Mouse (Mus musculus) kidney, adult 2 months (tissue): ENCODE data around the gene Cbfa2t3. TPM values are rescaled to one million over a fixed set of nuclear protein-coding genes. Genes with fewer than 3 reads are reported as not detected.

Experiments
- DNase-seq: peaks from one replicate; pipeline ENCODE4 v3.0.0; 2021
- H3K27ac ChIP-seq: fragments of 200-500 bp; 2 replicates; pipeline ENCODE4 v1.5.1; 2012; ENCODE audit warnings: low read depth, low read length, control low read depth, inconsistent platforms; ENCODE audit not compliant: insufficient read depth
- H3K27me3 ChIP-seq: fragments of 200-500 bp; replicated peaks from 2 replicates; pipeline ENCODE4 v1.6.1; 2012; ENCODE audit warnings: mild to moderate bottlenecking, moderate library complexity, low read length, inconsistent platforms; ENCODE audit not compliant: control insufficient read depth, insufficient read depth
- H3K36me3 ChIP-seq: fragments of 200-500 bp; 2 replicates; pipeline ENCODE4 v1.6.1; 2012; ENCODE audit warnings: mild to moderate bottlenecking, moderate library complexity, low read length, inconsistent platforms; ENCODE audit not compliant: control insufficient read depth, insufficient read depth
- H3K4me1 ChIP-seq: fragments of 200-500 bp; 2 replicates; pipeline ENCODE4 v1.6.1; 2011; ENCODE audit warnings: low read length; ENCODE audit not compliant: control insufficient read depth, insufficient read depth
- H3K4me3 ChIP-seq: fragments of 200-500 bp; 2 replicates; pipeline ENCODE4 v1.5.1; 2011; ENCODE audit warnings: mild to moderate bottlenecking, low read depth, low read length, control low read depth; ENCODE audit not compliant: insufficient read depth
- CTCF ChIP-seq: fragments of 200-500 bp; conservative IDR thresholded peaks from 2 replicates; pipeline ENCODE4 v1.5.1; 2011; ENCODE audit warnings: low read depth, mild to moderate bottlenecking, control low read depth, low read length, moderate library complexity, mixed read lengths; ENCODE audit not compliant: insufficient read depth, insufficient read length
- POLR2A ChIP-seq: fragments of 200-500 bp; IDR thresholded peaks from one replicate; pipeline ENCODE4 v1.6.1; 2011; ENCODE audit warnings: low read depth, low read length, control low read depth
- WGBS: fragments of 180-500 bp; shearing (Covaris S2); methylation state at CpG from one replicate; pipeline ENCODE4 v1.1.7; 2018; 5-methylcytosine and 5-hydroxymethylcytosine counted together
- polyA plus RNA-seq: library from polyadenylated mRNA; depleted of rRNA; stranded (reverse); fragments of >200 nt; gene quantifications from 2 replicates; pipeline ENCODE4 v1.2.3, GENCODE M21; 2012

The Cbfa2t3 gene
- polyA plus RNA-seq, 1 experiment = 6.7 TPM

DNA sequence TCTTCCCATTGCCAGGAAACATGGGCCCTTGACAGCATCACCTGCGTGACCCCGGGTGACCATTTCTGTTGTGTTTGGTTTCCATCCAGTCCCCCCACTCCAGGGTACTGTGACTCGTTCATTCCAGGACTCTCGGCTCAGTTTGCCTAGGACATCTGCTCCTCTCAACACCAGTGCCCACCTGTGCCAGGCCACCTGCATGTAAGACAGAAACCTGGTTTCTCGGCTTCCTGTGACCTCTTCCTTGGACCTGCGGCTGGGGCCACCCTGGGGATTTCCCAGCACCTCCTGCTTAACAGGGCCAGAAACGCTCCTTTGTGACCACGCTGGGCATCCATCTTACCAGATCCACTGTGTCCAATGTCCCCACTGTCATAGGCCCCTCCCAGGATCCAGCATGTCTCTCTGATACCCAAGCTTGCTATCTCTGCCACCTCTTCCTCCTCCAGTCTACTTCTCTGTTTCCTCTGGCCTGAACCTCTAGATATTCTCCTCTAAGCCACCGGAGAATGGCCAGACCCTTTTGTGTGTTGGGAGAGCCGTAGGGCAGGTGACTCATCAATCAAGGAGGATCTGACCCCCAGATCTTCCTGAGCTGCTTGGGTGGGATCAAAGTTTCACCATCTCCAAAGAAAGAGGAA, 19.1 kb upstream of the Cbfa2t3 start:
- Histone ChIP-seq H3K36me3 (no peaks in the 10 kb centered on the region), H3K4me1 (no peaks in the 10 kb centered on the region), H3K27me3 (no peaks in the 10 kb centered on the region), H3K4me3 (no peak overlapping the region), H3K27ac (no peak overlapping the region)
- WGBS = 77% methylated on average over 10 of the region's 10 CpGs
- TF ChIP-seq POLR2A = no peak
- TF ChIP-seq CTCF = no peak
- DNase-seq = no peak

DNA sequence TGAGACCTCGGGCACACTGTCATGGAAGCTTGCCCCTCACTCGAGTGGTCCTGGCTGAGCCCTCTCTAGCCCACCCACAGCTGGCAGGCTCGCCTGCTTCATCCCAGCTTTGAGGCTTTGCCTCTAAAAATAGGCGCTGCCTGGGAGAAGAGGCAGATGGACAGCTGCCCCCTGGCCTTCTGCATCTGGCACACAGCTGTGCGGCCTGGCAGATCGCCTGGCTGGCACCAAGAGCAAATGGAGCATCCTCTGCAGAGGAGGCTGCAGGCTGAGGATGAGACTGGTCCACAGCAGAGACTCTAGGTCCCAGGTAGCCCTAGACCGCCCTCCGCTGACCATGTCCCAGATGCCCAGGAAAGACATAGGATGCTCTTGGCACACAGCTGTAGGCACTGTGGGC, 17.7 kb upstream of the Cbfa2t3 start:
- Histone ChIP-seq H3K4me3 (no peak overlapping the region), H3K27ac (no peak overlapping the region), H3K36me3 (no peaks in the 10 kb centered on the region), H3K4me1 (no peaks in the 10 kb centered on the region), H3K27me3 (no peaks in the 10 kb centered on the region)
- TF ChIP-seq CTCF = no peak
- no peak for TF ChIP-seq POLR2A
- WGBS = 87% methylated on average over 8 of the region's 8 CpGs
- no peak for DNase-seq

DNA sequence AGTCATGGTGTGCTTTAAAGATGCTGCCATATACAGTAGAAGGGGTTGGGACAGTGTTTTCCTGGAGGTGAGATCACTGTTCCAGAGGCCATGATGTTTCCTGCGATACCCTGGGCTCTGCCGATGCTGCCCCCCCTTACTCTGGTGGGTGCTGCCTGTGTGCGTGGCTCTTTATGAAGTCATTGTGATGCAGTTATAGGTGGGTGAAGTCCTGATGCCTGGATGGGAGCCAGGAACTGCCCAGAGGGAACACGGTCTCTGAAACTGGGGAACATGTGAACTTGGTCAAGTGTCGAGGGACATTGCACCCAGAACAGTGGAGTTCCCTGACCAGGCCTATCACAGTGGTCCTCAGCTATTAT, 14.2 kb upstream of the Cbfa2t3 start:
- Histone ChIP-seq H3K27me3 (no peaks in the 10 kb centered on the region), H3K4me1 (no peaks in the 10 kb centered on the region), H3K36me3 (no peaks in the 10 kb centered on the region), H3K27ac (no peak overlapping the region), H3K4me3 (no peak overlapping the region)
- no peak for TF ChIP-seq POLR2A
- no peak for TF ChIP-seq CTCF
- WGBS = 84% methylated on average over 5 of the region's 5 CpGs
- DNase-seq = no peak

DNA sequence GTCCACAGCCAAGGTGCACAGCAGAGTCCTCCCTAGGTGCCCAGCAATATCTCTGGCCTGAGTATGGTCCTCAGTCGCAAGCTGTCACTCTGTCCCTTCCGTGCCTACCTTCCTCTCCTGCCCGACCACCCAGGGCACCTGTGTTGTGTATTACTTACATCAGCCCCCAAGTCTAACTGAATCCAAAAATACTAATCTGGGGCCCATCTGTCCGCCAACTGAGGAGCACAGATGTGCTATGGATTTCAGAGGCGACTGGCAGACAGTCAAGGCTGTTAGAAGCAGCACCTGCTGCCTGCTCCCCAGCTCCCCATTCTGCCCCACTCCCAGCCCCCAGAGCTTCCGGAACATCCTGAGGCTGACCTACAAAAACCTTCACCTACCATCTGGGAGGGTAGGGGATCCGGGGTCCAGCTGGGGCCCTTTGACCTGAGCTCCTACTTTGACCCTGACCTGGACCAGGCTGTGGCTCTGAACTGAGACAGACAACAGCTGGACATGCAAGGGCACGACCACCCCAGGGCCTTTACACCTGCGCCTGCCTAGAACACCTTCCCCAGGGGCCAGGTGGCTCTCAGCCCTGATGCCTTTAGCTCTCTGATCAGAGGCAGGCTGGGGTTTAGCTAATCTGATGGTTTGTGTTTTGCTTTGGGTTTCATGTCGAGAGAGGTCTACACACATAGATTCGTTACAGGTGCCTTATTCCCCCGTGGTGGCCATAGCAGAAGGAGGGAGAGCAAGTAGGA, 13.7 kb upstream of the Cbfa2t3 start:
- no peaks in the 10 kb centered on the region for H3K4me1 ChIP-seq
- H3K4me3 ChIP-seq = no peak overlapping the region
- 78% methylated on average over 12 of the region's 12 CpGs for WGBS
- DNase-seq = no peak
- H3K27me3 ChIP-seq = no peaks in the 10 kb centered on the region
- TF ChIP-seq POLR2A = no peak
- H3K36me3 ChIP-seq = no peaks in the 10 kb centered on the region
- peak overlapping the region; percentile 34 for H3K27ac ChIP-seq

DNA sequence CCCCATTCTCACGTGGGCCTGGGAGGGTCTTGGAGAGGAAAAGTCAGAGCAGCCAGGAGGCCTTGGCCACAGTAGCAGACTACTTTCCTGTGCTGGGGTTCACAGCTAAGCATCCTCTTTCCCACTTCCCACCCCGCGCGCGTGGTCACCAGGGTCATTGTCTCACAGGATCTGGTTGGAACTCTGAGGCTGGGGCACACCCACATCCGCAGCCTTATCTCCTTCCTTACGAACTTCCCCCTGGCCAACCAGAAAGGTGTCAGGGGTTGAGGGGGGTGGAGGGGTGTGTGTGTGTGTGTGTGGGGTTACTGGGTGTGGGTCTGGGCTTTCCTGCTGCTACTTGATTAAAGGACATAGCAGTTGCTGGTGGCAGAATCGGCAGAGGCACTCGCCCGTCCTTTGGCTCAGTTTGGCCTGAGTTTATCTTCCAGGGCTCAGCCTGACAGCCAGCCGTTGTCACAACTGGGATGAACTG, 13.0 kb upstream of the Cbfa2t3 start:
- 55% methylated on average over 11 of the region's 11 CpGs for WGBS
- peak; percentile 88 for DNase-seq
- H3K4me1 ChIP-seq = no peaks in the 10 kb centered on the region
- H3K4me3 ChIP-seq = no peak overlapping the region
- TF ChIP-seq POLR2A (no peak), CTCF (no peak)
- no peaks in the 10 kb centered on the region for H3K36me3 ChIP-seq
- peak overlapping the region; percentile 34 for H3K27ac ChIP-seq
- H3K27me3 ChIP-seq = no peaks in the 10 kb centered on the region

DNA sequence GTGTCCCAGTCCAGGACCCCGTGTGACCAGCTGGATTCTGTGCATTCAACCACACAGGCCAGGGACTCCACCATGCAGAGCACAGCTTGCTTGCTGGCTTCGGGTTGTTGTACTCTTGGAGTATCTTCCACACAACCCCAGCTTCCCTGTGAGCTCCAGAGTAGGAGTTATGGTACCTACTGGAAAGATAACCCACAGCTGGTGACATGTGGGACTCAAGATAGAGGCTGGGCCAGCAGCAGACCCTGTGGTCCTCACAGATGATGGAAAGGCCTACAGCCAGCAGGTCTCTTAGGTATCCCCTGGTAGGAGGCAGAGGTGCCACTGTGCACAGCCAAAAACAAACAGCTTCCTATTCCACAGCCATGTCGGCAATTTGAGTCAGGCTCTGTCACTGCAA, 12.6 kb upstream of the Cbfa2t3 start:
- Histone ChIP-seq H3K4me1 (no peaks in the 10 kb centered on the region), H3K27ac (peak overlapping the region; percentile 18), H3K4me3 (no peak overlapping the region), H3K36me3 (no peaks in the 10 kb centered on the region), H3K27me3 (no peaks in the 10 kb centered on the region)
- WGBS = 73% methylated on average over 3 of the region's 3 CpGs
- DNase-seq = no peak
- TF ChIP-seq POLR2A = no peak
- TF ChIP-seq CTCF = no peak

DNA sequence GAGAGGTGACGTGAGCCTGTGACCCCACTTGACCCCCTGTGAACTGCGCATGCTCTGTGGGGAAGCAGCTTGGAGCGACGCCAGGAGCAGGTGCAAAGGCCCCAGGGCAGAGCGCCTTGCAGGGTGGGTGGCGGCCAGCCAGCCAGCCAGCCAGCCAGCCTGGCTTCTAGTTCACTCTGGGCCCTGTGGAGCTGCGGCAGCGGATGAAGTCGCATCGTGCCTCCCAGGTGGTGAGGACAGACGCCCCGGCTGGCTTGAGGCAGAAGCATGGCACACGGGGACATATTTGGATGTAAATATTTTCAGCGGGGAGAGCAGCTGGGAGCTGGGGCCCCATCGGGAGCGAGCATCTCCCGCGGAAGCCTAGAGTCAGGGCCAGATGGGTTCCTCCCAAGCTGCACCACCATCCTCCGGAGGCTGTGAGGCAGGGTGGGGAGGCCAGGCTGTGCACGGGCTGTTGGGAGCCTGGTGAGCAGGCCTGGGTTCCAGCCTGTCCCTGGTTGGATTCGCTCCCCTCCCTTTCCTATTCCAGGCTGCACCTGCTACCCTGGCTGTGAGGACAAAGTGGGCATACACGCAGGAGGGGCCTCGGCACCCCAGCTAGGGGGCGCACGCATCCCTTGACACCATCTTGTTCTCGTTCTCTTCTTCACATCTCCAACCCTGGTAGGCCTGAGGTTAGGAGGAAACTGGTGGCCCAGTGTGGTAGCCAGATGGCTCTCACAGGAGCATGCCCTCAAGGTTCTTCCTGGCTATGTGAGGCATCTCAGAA, 10.6 kb upstream of the Cbfa2t3 start:
- WGBS = 54% methylated on average over 26 of the region's 26 CpGs
- Histone ChIP-seq H3K4me1 (peaks cover 2% of the 10 kb centered on the region; the same call in 1 of the 2 replicates), H3K27ac (no peak overlapping the region), H3K36me3 (no peaks in the 10 kb centered on the region), H3K4me3 (no peak overlapping the region), H3K27me3 (no peaks in the 10 kb centered on the region)
- TF ChIP-seq POLR2A (no peak), CTCF (no peak)
- no peak for DNase-seq
